Mouse (Mus musculus): ENCODE data around the gene Adss.
"Not testable (repeated sequence)": the region's sequence is repeated elsewhere in the genome, so short reads cannot be mapped to it uniquely, and the experiment has no call there.

Adss gene

GRCm38 (mm10) chr1:177796193-177796939, at the start of gene Adss:
Gene Adss (minus strand): TSS chr1:177796511.
- DNase-seq (ENCODE audit: low spot score), result peak; percentile 100

- not testable (repeated sequence) for DNase-seq (ENCODE audit: low spot score)
Measured at GRCm38 (mm10) chr1:177845812-177846211, 49.5 kb upstream of the Adss start.

- not testable (repeated sequence) for DNase-seq (ENCODE audit: low spot score)
Measured at GRCm38 (mm10) chr1:177827776-177828175, 31.5 kb upstream of the Adss start.

GRCm38 (mm10) chr1:177806772-177807171, 10.5 kb upstream of the Adss start:
- DNase-seq (ENCODE audit: low spot score), result not testable (repeated sequence)

- no peak for DNase-seq (ENCODE audit: low spot score)
Measured at GRCm38 (mm10) chr1:177803511-177803910, 7.2 kb upstream of the Adss start.

- no peak for DNase-seq (ENCODE audit: low spot score)
Measured at GRCm38 (mm10) chr1:177797151-177797755, 942 bp upstream of the Adss start.

GRCm38 (mm10) chr1:177795421-177796192, 704 bp downstream of the Adss start:
- no peak for DNase-seq (ENCODE audit: low spot score)

- no peak for DNase-seq (ENCODE audit: low spot score)
Measured at GRCm38 (mm10) chr1:177794866-177795265, 1.4 kb downstream of the Adss start.

- DNase-seq (ENCODE audit: low spot score), result no peak
Measured at GRCm38 (mm10) chr1:177792835-177793234, 3.5 kb downstream of the Adss start.

GRCm38 (mm10) chr1:177777397-177777796, 18.9 kb downstream of the Adss start:
- DNase-seq (ENCODE audit: low spot score), result no peak

- DNase-seq (ENCODE audit: low spot score), result no peak
Measured at GRCm38 (mm10) chr1:177768931-177769330, 27.4 kb downstream of the Adss start.

- no peak for DNase-seq (ENCODE audit: low spot score)
Measured at GRCm38 (mm10) chr1:177757249-177757648, 39.1 kb downstream of the Adss start.

GRCm38 (mm10) chr1:177753496-177753895, 42.8 kb downstream of the Adss start:
- DNase-seq (ENCODE audit: low spot score), result no peak

GRCm38 (mm10) chr1:177747869-177748540, 48.3 kb downstream of the Adss start:
- no peak for DNase-seq (ENCODE audit: low spot score)

GRCm38 (mm10) chr1:177744521-177745325, 51.6 kb downstream of the Adss start:
- DNase-seq (ENCODE audit: low spot score), result no peak

GRCm38 (mm10) chr1:177742119-177742518, 54.2 kb downstream of the Adss start:
- DNase-seq (ENCODE audit: low spot score), result no peak

- DNase-seq (ENCODE audit: low spot score), result no peak
Measured at GRCm38 (mm10) chr1:177740707-177741106, 55.6 kb downstream of the Adss start.

GRCm38 (mm10) chr1:177737505-177738105, 58.7 kb downstream of the Adss start:
- DNase-seq (ENCODE audit: low spot score), result no peak

- no peak for DNase-seq (ENCODE audit: low spot score)
Measured at GRCm38 (mm10) chr1:177731973-177732372, 64.3 kb downstream of the Adss start.

- DNase-seq (ENCODE audit: low spot score), result no peak
Measured at GRCm38 (mm10) chr1:177729043-177730024, 67.0 kb downstream of the Adss start, which contains the start of gene 1700016C15Rik. Gene 1700016C15Rik (plus strand): TSS chr1:177729814.
